21 mouse cellular contexts compared by ENCODE assay signal in the genomic region with DNA sequence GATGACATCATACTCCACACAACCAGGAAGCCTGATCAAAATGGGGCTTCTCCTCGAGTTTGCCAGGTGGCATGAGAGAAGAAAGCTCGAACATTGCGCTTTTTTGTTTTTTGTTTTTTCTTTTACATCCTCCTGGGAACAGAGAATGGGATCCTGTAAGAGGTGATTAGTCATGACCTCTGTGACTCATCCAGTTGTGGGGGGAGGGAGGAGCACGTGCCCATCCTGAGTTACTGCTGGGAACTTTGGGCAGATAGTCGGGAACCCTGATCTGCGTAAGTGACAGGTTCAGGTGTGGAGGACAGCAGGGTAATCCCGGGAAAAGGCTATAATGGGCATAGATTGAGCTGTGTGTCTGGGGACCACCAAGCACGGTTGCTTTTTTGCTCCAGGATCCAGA.
DNase-seq lines count a peak whose midpoint lies in the region; ATAC-seq and TF ChIP-seq lines count a peak whose summit lies in the region.
"Had no signal": no experiment of that assay in that cellular context is flagged by ENCODE, and none has a peak within 500 bp of the region (broad histone marks: within the 10 kb centered on the region; RNA-seq: fewer than 3 reads in every experiment).

No protein-coding gene starts in this region.

- intact Hi-C loops in gastrocnemius, adult 2 months (cut with DNase I): loop anchor here (10.0 kb wide), 1 partner anchor 194 kb away; no protein-coding TSS in a partner anchor

- H3K4me1 ChIP-seq in forebrain, embryonic 13.5 days: no peaks in the 10 kb centered on the region
- H3K4me1 ChIP-seq: embryonic facial prominence, embryonic 15.5 days; forebrain, embryonic 10.5 days; forebrain, embryonic 15.5 days; hindbrain, embryonic 15.5 days had no signal

- H3K9me3 ChIP-seq in forebrain, embryonic 13.5 days (replicated peaks): no peaks in the 10 kb centered on the region
- H3K9me3 ChIP-seq: embryonic facial prominence, embryonic 15.5 days; forebrain, embryonic 10.5 days; forebrain, embryonic 15.5 days; heart, embryonic 13.5 days; hindbrain, embryonic 15.5 days had no signal

- ATAC-seq in forebrain, embryonic 13.5 days: no peak
- ATAC-seq: forebrain, embryonic 15.5 days had no signal

- H3K79me3 ChIP-seq in C2C12 (ENCODE audit: low read depth): no peaks in the 10 kb centered on the region

- H3K36me3 ChIP-seq in C2C12 (ENCODE audit: control insufficient read depth, insufficient read depth): no peaks in the 10 kb centered on the region
- no peaks in the 10 kb centered on the region for H3K36me3 ChIP-seq in forebrain, embryonic 13.5 days (ENCODE audit: poor library complexity, severe bottlenecking)
- H3K36me3 ChIP-seq: embryonic facial prominence, embryonic 15.5 days; forebrain, embryonic 10.5 days; forebrain, embryonic 15.5 days; heart, embryonic 13.5 days; hindbrain, embryonic 15.5 days had no signal

- no peaks in the 10 kb centered on the region for H3K27me3 ChIP-seq in C2C12 (ENCODE audit: control insufficient read depth, insufficient read depth, insufficient read length)
- H3K27me3 ChIP-seq in forebrain, embryonic 13.5 days: no peaks in the 10 kb centered on the region
- H3K27me3 ChIP-seq: embryonic facial prominence, embryonic 15.5 days; forebrain, embryonic 15.5 days; heart, embryonic 13.5 days; hindbrain, embryonic 15.5 days had no signal

- no peak for TF ChIP-seq CTCF in gastrocnemius, adult 2 months (IDR thresholded peaks at IDR 0.05)
- TF ChIP-seq CTCF in C2C12 (IDR thresholded peaks at IDR 0.05; ENCODE audit: control insufficient read depth, insufficient read depth, insufficient read length): no peak

- WGBS in forebrain, embryonic 13.5 days: 74% methylated on average over 8 of the region's 8 CpGs

- no peaks in the 10 kb centered on the region for H3K79me2 ChIP-seq in C2C12 (ENCODE audit: control insufficient read depth, insufficient read depth)

- no peak overlapping the region for H3K4me2 ChIP-seq in forebrain, embryonic 13.5 days
- H3K4me2 ChIP-seq: embryonic facial prominence, embryonic 15.5 days; forebrain, embryonic 15.5 days; heart, embryonic 13.5 days; hindbrain, embryonic 15.5 days had no signal

- peak overlapping the region; percentile 96 for H3K27ac ChIP-seq in gastrocnemius, adult 2 months
- H3K27ac ChIP-seq in forebrain, embryonic 13.5 days: no peak overlapping the region
- H3K27ac ChIP-seq: embryonic facial prominence, embryonic 15.5 days; forebrain, embryonic 10.5 days; forebrain, embryonic 15.5 days; heart, embryonic 13.5 days; hindbrain, embryonic 15.5 days had no signal

- H3ac ChIP-seq in C2C12 (ENCODE audit: control insufficient read depth, insufficient read length, low read depth): no peak overlapping the region

- H3K4me3 ChIP-seq in gastrocnemius, adult 2 months: no peak overlapping the region
- H3K4me3 ChIP-seq in C2C12 (ENCODE audit: insufficient read depth, poor library complexity, severe bottlenecking): no peak overlapping the region
- no peak overlapping the region for H3K4me3 ChIP-seq in forebrain, embryonic 13.5 days
- H3K4me3 ChIP-seq: embryonic facial prominence, embryonic 15.5 days; erythroblast, embryonic 14.5 days; forebrain, embryonic 10.5 days; forebrain, embryonic 15.5 days; heart, embryonic 13.5 days; hindbrain, embryonic 15.5 days had no signal

- peak; percentile 48 for DNase-seq in adrenal gland, adult 2 months
- DNase-seq in adrenal gland, adult 18-20 months (ENCODE audit: low spot score in 2 of 2): no peak
- no peak for DNase-seq in gastrocnemius, adult 2 months
- no peak for DNase-seq in gastrocnemius, adult 18-20 months (ENCODE audit: low spot score)
- DNase-seq in NIH3T3 (ENCODE audit: low read depth): peak; percentile 17
- no peak for DNase-seq in thymus, postnatal 4 days
- DNase-seq: cerebellum, adult 2 months; cerebellum, postnatal 10 days; embryo, embryonic 11 days; gastrocnemius, postnatal 14 days; heart, postnatal 36 days; kidney, adult 11 months; kidney, adult 9 months had no signal

- H3K9ac ChIP-seq in forebrain, embryonic 13.5 days: no peak overlapping the region
- H3K9ac ChIP-seq: embryonic facial prominence, embryonic 15.5 days; forebrain, embryonic 15.5 days; heart, embryonic 13.5 days; hindbrain, embryonic 15.5 days had no signal

TF ChIP-seq in C2C12, 6 proteins besides CTCF, POLR2A, EP300 and RAD21:
- peak; percentile 61 for TF ChIP-seq MAX (IDR thresholded peaks at IDR 0.05)
- TF ChIP-seq MYOD1 (IDR thresholded peaks at IDR 0.05; ENCODE audit: control insufficient read depth, insufficient read length, low read depth): no peak
- TF ChIP-seq FOSL1 (IDR thresholded peaks at IDR 0.05; ENCODE audit: insufficient read depth, low read length, poor library complexity, severe bottlenecking): peak; percentile 47
- TF ChIP-seq USF1 (IDR thresholded peaks at IDR 0.05; ENCODE audit: low read depth): peak; percentile 87
- no peak for TF ChIP-seq CEBPB (IDR thresholded peaks at IDR 0.05; ENCODE audit: low read depth)
- TF ChIP-seq MYOG (IDR thresholded peaks at IDR 0.05; ENCODE audit: control insufficient read depth, extremely low read depth, insufficient read length): no peak

Comparison
In these comparisons a context has a peak if more than half of its experiments do, and no peak if none do; other contexts are left out.
1. DNase-seq: peak in adrenal gland, adult 2 months (single experiment) and NIH3T3 (single experiment); none in adrenal gland, adult 18-20 months (0 of 2), gastrocnemius, adult 2 months (single experiment), gastrocnemius, adult 18-20 months (single experiment) and thymus, postnatal 4 days (single experiment).